Mouse (Mus musculus) brain, embryonic 14.5 days (tissue): Measurements from ENCODE around the gene Afdn.

Source experiments
- CTCF ChIP-seq: fragments of 200-500 bp; IDR thresholded peaks from 2 replicates; pipeline ENCODE4 v1.5.1; 2012; ENCODE audit warnings: inconsistent platforms, mild to moderate bottlenecking, moderate library complexity, borderline replicate concordance; ENCODE audit not compliant: insufficient read depth, insufficient read length; ENCODE audit errors: extremely low read depth
- POLR2A ChIP-seq: fragments of 200-500 bp; IDR thresholded peaks from 2 replicates; pipeline ENCODE4 v1.6.1; 2012; ENCODE audit warnings: mild to moderate bottlenecking, inconsistent platforms, borderline replicate concordance; ENCODE audit not compliant: poor library complexity, insufficient read depth, insufficient read length, severe bottlenecking; ENCODE audit errors: extremely low read depth

GRCm38 (mm10) chr17:13746330-13746729 is 14.0 kb upstream of the Afdn start:
- no peak for TF ChIP-seq CTCF
- no peak for TF ChIP-seq POLR2A
